Mouse (Mus musculus): ENCODE data around the gene Neu1.

DNA sequence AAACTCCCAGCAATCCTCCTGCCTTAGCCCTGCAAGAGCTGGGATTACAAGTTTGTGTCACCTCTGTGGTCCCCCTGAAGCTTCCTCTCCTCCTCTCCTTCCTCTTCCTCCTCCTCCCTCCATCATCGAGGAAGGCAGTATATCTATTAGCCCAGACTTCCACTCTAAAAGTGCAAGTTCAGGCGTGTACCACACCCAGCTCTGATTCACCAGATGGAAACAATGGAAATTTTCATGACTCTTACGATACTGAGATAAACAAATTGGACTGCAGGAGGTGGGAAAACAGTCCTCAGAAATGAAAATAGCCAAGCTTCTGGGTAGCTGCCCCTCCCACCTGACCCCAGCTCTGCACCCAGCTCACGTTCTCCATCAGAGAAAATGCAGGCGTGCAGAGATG lies 34.6 kb downstream of the Neu1 start:
- TF ChIP-seq EP300 (optimal IDR thresholded peaks at IDR 0.05) (no peak), CTCF (IDR thresholded peaks at IDR 0.05; ENCODE audit: low read depth) (no peak)
